Mouse (Mus musculus): ENCODE measurements around the gene Wdr44. TPM values are rescaled to one million over a fixed set of nuclear protein-coding genes. Genes with fewer than 3 reads are reported as not detected.

Gene Wdr44
- polyA plus RNA-seq (2014; fragmentation: Nextera tagmentation; extraction: Ambion mirVana): 6.2 and 6.3 TPM in 2 replicates

DNA sequence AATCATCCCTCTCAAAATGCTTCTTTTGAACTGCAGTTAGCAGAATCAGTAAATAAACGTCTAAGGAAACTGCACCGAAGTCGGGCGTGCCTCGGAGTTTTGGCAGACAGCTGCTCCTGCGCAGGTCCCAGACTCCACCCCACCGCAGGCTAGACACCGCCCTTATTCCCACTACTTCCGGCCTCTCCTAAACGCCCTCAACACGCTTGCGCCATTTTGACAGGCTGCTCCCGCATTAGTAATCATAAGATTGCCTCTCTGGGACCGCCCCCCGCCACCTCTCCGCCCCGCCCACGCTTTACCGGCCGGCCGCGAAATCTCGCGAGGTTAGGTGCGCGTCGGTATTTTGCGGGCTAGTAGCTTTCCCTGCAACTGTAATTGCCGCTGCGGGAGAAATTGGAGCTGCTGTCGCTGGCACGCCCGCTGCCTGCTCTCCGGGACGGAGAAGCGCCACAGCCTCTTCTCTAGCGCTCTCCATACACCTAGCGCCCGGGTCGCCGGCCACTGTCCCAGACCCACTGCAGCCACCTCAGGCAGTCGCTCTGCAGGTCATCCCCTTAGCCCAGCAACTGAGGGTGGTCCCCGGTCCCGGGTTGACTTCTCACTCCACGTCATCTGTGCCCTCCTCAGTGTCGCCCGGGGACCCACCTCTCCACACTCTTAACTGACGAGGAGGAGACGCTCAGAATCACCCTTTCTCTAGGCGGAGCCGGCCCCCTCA is at the start of gene Wdr44:
Gene Wdr44 (plus strand): TSS at position 330 of the 721 bp plus-strand sequence.
- Histone ChIP-seq H3K4me1 (ENCODE audit: control insufficient read depth, insufficient read depth, low read length) (no peaks in the 10 kb centered on the region), H3K4me2 (peak within 1 kb of the TSS; percentile 52), H3K27ac (ENCODE audit: low read depth, low read length) (peak within 1 kb of the TSS; percentile 17; the same call in 1 of the 2 replicates), H3K36me3 (ENCODE audit: control insufficient read depth, insufficient read depth, low read length) (no peaks in the 10 kb centered on the region), H3K9ac (ENCODE audit: low read length) (peak within 1 kb of the TSS; percentile 62), H3K27me3 (ENCODE audit: control insufficient read depth, insufficient read depth, low read length) (no peaks in the 10 kb centered on the region), H3K9me3 (ENCODE audit: control insufficient read depth, low read length) (no peaks in the 10 kb centered on the region), H3K4me3 (ENCODE audit: low read depth, low read length) (peak within 1 kb of the TSS; percentile 39)
- ATAC-seq (ENCODE audit: low FRiP score) (peak; percentile 99), DNase-seq (ENCODE audit: low spot score, missing footprints) (peak; percentile 98)
- 12% methylated on average over 51 of the region's 51 CpGs for WGBS

DNA sequence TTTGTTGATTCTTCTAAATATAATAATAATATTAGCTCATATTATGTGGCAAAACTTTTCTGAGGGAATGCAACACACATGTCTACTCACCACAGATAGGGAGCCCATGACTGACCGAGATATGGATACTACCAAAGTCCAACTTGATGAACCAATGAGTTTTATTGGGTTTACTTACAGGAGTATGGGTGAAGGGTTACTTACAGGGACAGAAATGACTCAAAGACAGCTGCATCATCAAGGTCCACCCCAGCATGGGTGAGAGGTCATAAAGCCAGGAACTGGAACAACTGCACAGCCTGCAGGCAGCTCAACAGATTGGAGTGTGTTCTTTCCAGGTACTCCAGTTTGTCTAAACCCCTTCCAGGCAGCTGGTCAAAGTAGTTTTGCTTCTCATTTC is 44.5 kb upstream of the Wdr44 start:
- no peak overlapping the region for H3K9ac ChIP-seq (ENCODE audit: low read length)
- WGBS: 88% methylated on average over 1 of the region's 1 CpGs
- no peaks in the 10 kb centered on the region for H3K36me3 ChIP-seq (ENCODE audit: control insufficient read depth, insufficient read depth, low read length)
- H3K4me1 ChIP-seq (ENCODE audit: control insufficient read depth, insufficient read depth, low read length): no peaks in the 10 kb centered on the region
- no peak for ATAC-seq (ENCODE audit: low FRiP score)
- no peak overlapping the region for H3K4me3 ChIP-seq (ENCODE audit: low read depth, low read length)
- no peak overlapping the region for H3K4me2 ChIP-seq
- DNase-seq (ENCODE audit: low spot score, missing footprints): no peak
- no peaks in the 10 kb centered on the region for H3K27me3 ChIP-seq (ENCODE audit: control insufficient read depth, insufficient read depth, low read length)
- no peak overlapping the region for H3K27ac ChIP-seq (ENCODE audit: low read depth, low read length)
- no peaks in the 10 kb centered on the region for H3K9me3 ChIP-seq (ENCODE audit: control insufficient read depth, low read length)

DNA sequence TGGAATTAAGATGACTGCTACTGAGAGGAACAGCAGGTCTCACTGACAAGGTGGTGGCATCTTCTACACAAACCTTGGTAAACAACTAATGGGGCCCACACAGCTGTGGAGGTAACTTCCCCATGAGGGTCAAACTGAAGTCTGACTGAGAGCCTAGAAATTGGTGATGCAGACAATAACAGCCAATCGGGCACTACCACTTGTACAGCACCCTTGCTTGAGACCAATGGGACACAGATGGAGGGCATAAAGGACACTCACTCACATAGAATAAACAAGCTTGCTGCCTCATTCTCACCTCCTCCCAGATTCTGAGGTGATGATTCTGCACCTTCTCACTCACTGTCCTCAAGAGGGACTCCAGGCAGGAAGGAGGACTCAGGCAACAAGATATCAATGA is 30.6 kb upstream of the Wdr44 start:
- Histone ChIP-seq H3K27me3 (ENCODE audit: control insufficient read depth, insufficient read depth, low read length) (no peaks in the 10 kb centered on the region), H3K9ac (ENCODE audit: low read length) (no peak overlapping the region), H3K36me3 (ENCODE audit: control insufficient read depth, insufficient read depth, low read length) (no peaks in the 10 kb centered on the region), H3K4me3 (ENCODE audit: low read depth, low read length) (no peak overlapping the region), H3K9me3 (ENCODE audit: control insufficient read depth, low read length) (no peaks in the 10 kb centered on the region), H3K4me1 (ENCODE audit: control insufficient read depth, insufficient read depth, low read length) (no peaks in the 10 kb centered on the region), H3K4me2 (no peak overlapping the region), H3K27ac (ENCODE audit: low read depth, low read length) (no peak overlapping the region)
- 92% methylated on average over 1 of the region's 1 CpGs for WGBS
- DNase-seq (ENCODE audit: low spot score, missing footprints) (no peak), ATAC-seq (ENCODE audit: low FRiP score) (no peak)

DNA sequence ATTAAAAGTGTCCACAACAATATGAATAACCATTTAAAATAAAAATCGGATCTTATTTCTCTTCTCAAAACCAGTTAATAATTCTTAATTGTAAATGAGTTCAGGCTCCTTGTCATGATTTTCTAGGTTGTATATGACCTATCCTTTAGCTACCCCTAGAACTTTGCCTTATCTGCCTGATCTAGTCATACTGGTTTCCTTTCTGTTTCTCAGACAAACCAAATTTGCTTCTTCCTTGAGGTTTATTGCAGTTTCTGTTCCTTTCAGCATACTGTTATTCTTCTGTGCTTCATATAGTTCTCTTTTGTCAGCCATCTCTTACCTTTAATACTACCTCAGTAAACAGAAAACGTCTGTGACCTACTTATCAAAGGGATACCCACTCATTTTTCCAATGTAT is 19.7 kb upstream of the Wdr44 start:
- H3K9me3 ChIP-seq (ENCODE audit: control insufficient read depth, low read length): no peaks in the 10 kb centered on the region
- ATAC-seq (ENCODE audit: low FRiP score) (no peak), DNase-seq (ENCODE audit: low spot score, missing footprints) (no peak)
- 68% methylated on average over 2 of the region's 2 CpGs for WGBS
- no peak overlapping the region for H3K9ac ChIP-seq (ENCODE audit: low read length)
- no peaks in the 10 kb centered on the region for H3K27me3 ChIP-seq (ENCODE audit: control insufficient read depth, insufficient read depth, low read length)
- H3K36me3 ChIP-seq (ENCODE audit: control insufficient read depth, insufficient read depth, low read length): no peaks in the 10 kb centered on the region
- no peaks in the 10 kb centered on the region for H3K4me1 ChIP-seq (ENCODE audit: control insufficient read depth, insufficient read depth, low read length)
- no peak overlapping the region for H3K4me2 ChIP-seq
- no peak overlapping the region for H3K27ac ChIP-seq (ENCODE audit: low read depth, low read length)
- no peak overlapping the region for H3K4me3 ChIP-seq (ENCODE audit: low read depth, low read length)

DNA sequence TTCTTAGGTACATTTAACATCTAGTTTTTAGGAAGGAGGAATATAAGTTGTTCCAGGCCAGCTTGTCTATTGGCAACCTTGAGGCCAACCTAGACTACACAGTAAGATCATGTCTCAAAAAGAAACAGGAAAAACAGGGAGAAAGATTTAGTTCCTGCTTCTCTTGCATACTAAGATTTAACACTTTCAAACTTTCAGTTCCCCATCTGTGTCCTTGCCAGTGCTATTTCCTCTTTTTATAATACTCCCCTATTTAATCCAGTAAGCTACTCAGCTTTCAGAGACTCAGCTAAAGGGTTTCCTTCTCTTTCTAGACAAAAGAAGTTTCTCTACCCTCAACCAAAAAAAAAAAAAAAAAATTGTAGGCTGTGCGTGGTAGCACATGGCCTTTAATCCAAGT is 17.4 kb upstream of the Wdr44 start:
- Histone ChIP-seq H3K9ac (ENCODE audit: low read length) (no peak overlapping the region), H3K36me3 (ENCODE audit: control insufficient read depth, insufficient read depth, low read length) (no peaks in the 10 kb centered on the region), H3K4me2 (no peak overlapping the region), H3K27ac (ENCODE audit: low read depth, low read length) (no peak overlapping the region), H3K27me3 (ENCODE audit: control insufficient read depth, insufficient read depth, low read length) (no peaks in the 10 kb centered on the region), H3K4me1 (ENCODE audit: control insufficient read depth, insufficient read depth, low read length) (no peaks in the 10 kb centered on the region), H3K4me3 (ENCODE audit: low read depth, low read length) (no peak overlapping the region), H3K9me3 (ENCODE audit: control insufficient read depth, low read length) (no peaks in the 10 kb centered on the region)
- WGBS: 75% methylated on average over 1 of the region's 1 CpGs
- DNase-seq (ENCODE audit: low spot score, missing footprints): no peak
- no peak for ATAC-seq (ENCODE audit: low FRiP score)

DNA sequence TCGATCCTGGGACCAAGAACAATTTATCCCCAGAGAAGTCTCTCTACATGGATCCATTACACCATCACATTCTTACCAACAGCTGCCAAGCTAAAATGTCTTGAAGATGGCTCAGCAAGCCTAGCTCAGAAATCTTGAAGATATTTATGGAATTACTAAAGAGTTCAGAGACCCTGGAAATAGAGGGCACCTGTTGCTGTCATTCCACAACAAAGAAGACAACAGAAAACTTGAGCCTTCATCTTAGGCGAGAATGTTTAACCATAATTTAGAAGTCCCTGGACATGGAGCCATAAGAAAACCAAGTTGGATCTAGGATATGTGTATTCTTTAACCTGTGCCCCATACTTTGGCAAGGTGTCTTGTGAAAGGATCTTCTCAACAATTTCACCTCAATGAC is 16.3 kb upstream of the Wdr44 start:
- Histone ChIP-seq H3K4me2 (no peak overlapping the region), H3K4me3 (ENCODE audit: low read depth, low read length) (no peak overlapping the region), H3K9me3 (ENCODE audit: control insufficient read depth, low read length) (no peaks in the 10 kb centered on the region), H3K4me1 (ENCODE audit: control insufficient read depth, insufficient read depth, low read length) (no peaks in the 10 kb centered on the region), H3K9ac (ENCODE audit: low read length) (no peak overlapping the region), H3K36me3 (ENCODE audit: control insufficient read depth, insufficient read depth, low read length) (no peaks in the 10 kb centered on the region), H3K27ac (ENCODE audit: low read depth, low read length) (no peak overlapping the region), H3K27me3 (ENCODE audit: control insufficient read depth, insufficient read depth, low read length) (no peaks in the 10 kb centered on the region)
- 79% methylated on average over 2 of the region's 2 CpGs for WGBS
- DNase-seq (ENCODE audit: low spot score, missing footprints): no peak
- ATAC-seq (ENCODE audit: low FRiP score): no peak

DNA sequence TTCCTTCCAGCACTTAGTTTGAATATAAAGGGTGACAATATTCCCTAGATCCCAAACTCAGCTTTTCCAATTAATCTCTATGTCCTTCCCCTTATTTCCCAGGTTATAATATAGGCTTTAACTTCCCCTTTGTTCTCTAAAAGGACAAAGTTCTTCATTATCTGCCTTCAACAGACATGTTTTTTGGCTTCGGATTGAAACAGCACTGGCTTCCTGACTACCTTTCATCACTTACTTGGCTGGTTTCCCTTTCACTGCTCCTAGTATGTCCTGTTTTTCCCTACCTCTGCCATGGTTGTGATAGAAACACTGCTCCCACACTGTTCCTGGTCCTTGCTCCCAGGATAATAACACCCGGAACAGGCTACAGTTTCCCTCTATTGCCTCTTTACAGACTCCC is 15.3 kb upstream of the Wdr44 start:
- WGBS: 83% methylated on average over 2 of the region's 2 CpGs
- no peaks in the 10 kb centered on the region for H3K27me3 ChIP-seq (ENCODE audit: control insufficient read depth, insufficient read depth, low read length)
- no peak overlapping the region for H3K4me3 ChIP-seq (ENCODE audit: low read depth, low read length)
- H3K36me3 ChIP-seq (ENCODE audit: control insufficient read depth, insufficient read depth, low read length): no peaks in the 10 kb centered on the region
- no peak overlapping the region for H3K9ac ChIP-seq (ENCODE audit: low read length)
- H3K27ac ChIP-seq (ENCODE audit: low read depth, low read length): no peak overlapping the region
- ATAC-seq (ENCODE audit: low FRiP score): no peak
- no peaks in the 10 kb centered on the region for H3K4me1 ChIP-seq (ENCODE audit: control insufficient read depth, insufficient read depth, low read length)
- H3K9me3 ChIP-seq (ENCODE audit: control insufficient read depth, low read length): no peaks in the 10 kb centered on the region
- H3K4me2 ChIP-seq: no peak overlapping the region
- DNase-seq (ENCODE audit: low spot score, missing footprints): no peak

DNA sequence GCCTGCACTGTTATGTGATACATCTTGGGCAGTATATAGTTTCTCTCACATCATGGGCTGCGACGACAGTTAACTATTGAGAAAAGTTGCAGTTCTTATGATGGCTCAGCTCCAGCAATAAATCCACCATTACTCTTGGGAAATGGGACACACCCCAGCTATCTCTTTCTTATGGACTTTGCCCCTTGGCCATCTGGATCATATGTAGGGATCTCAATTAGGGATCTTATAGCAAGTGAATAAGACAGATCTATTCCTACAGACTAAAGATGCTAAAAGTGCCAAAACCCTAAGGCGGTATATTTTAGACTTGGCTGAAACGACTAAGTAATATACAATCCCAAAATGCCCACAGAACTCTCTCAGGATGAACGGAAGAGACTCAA is 522 bp upstream of the Wdr44 start:
- Histone ChIP-seq H3K27ac (ENCODE audit: low read depth, low read length) (no peak overlapping the region), H3K9me3 (ENCODE audit: control insufficient read depth, low read length) (no peaks in the 10 kb centered on the region), H3K4me1 (ENCODE audit: control insufficient read depth, insufficient read depth, low read length) (no peaks in the 10 kb centered on the region), H3K4me2 (peak overlapping the region; percentile 44), H3K36me3 (ENCODE audit: control insufficient read depth, insufficient read depth, low read length) (no peaks in the 10 kb centered on the region), H3K9ac (ENCODE audit: low read length) (no peak overlapping the region), H3K27me3 (ENCODE audit: control insufficient read depth, insufficient read depth, low read length) (no peaks in the 10 kb centered on the region), H3K4me3 (ENCODE audit: low read depth, low read length) (peak overlapping the region; percentile 17)
- ATAC-seq (ENCODE audit: low FRiP score): peak; percentile 28
- DNase-seq (ENCODE audit: low spot score, missing footprints): no peak
- 18% methylated on average over 5 of the region's 5 CpGs for WGBS

DNA sequence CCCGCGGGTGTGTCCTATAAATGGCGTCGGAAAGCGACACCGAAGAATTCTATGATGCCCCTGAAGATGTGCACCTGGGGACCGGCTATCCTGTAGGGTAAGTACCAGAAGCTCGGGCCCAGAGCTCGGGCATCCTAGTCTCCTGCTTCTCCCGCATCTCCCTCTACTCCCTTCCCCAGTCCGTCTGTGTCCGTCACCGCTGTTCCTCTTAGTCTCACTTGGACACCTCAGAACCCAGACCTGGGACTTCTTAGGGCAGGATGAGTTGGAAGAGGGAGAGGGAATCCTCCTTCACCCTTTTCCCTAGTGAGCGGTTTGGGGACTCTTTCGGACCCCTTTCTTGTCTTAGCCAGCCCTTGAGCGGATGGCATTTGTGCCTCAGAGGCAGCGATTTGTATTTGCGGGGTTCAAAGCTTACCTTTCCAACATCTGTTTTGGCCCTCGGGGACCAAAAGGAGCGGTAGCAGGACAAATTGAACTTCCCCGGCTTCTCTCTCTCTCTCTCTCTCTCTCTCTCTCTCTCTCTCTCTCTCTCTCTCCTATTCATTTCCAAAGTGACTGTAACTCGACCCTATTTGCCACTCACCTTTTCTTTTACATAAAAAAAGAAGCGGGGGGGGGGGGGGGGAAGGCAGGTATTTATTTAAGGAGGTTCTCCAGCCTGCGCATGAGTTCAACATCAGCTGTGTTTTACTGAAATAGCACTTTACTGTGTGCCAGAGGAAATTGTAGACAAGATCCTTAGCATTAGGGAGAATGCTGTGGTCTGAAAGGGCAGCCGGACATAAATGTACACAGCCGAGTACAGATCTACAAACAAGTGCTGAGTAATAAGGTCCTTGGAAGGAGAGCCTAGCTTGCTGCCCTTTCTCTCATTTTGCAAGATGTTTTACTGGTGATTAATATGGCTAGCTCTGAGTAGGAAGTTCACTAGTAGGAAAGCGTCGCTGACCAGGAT is 871 bp downstream of the Wdr44 start:
- Histone ChIP-seq H3K4me3 (ENCODE audit: low read depth, low read length) (peak overlapping the region; percentile 39), H3K27ac (ENCODE audit: low read depth, low read length) (peak overlapping the region; percentile 17; the same call in 1 of the 2 replicates), H3K9me3 (ENCODE audit: control insufficient read depth, low read length) (no peaks in the 10 kb centered on the region), H3K4me1 (ENCODE audit: control insufficient read depth, insufficient read depth, low read length) (no peaks in the 10 kb centered on the region), H3K4me2 (peak overlapping the region; percentile 52), H3K36me3 (ENCODE audit: control insufficient read depth, insufficient read depth, low read length) (no peaks in the 10 kb centered on the region), H3K9ac (ENCODE audit: low read length) (peak overlapping the region; percentile 62), H3K27me3 (ENCODE audit: control insufficient read depth, insufficient read depth, low read length) (no peaks in the 10 kb centered on the region)
- ATAC-seq (ENCODE audit: low FRiP score): peak; percentile 51; the same call in 1 of the 2 replicates
- WGBS: 16% methylated on average over 27 of the region's 28 CpGs
- peak; percentile 90 for DNase-seq (ENCODE audit: low spot score, missing footprints)
